Mouse (Mus musculus) liver, adult 2 months (tissue): ENCODE measurements at regions not wholly inside any gene's neighbourhood (a gene's known extent, or its start where the extent isn't known, plus 50 kb on each side); places are given as distances from the start of the nearest gene placed in this dataset.

Source experiments
- DNase-seq: peaks from one replicate; pipeline ENCODE4 v3.0.0-alpha.2; 2011; ENCODE audit warnings: low read depth, low spot score; ENCODE audit errors: extremely low read depth
- H3K27ac ChIP-seq: fragments of 200-500 bp; replicated peaks from 2 replicates; pipeline ENCODE4 v1.5.1; 2012; ENCODE audit warnings: low read depth, mild to moderate bottlenecking, control low read depth, inconsistent platforms, low read length; ENCODE audit not compliant: insufficient read depth
- H3K27me3 ChIP-seq: fragments of 200-500 bp; 2 replicates; pipeline ENCODE4 v1.6.1; 2012; ENCODE audit warnings: mild to moderate bottlenecking, moderate library complexity, low read length, inconsistent platforms; ENCODE audit not compliant: control insufficient read depth, insufficient read depth
- H3K36me3 ChIP-seq: fragments of 200-500 bp; 2 replicates; pipeline ENCODE4 v1.6.1; 2012; ENCODE audit warnings: low read length, inconsistent platforms; ENCODE audit not compliant: control insufficient read depth, insufficient read depth
- H3K4me1 ChIP-seq: fragments of 200-500 bp; 2 replicates; pipeline ENCODE4 v1.6.1; 2011; ENCODE audit warnings: low read length; ENCODE audit not compliant: control insufficient read depth, insufficient read depth
- H3K4me3 ChIP-seq: fragments of 200-500 bp; 2 replicates; pipeline ENCODE4 v1.5.1; 2011; ENCODE audit warnings: low read depth, mild to moderate bottlenecking, control low read depth, low read length, moderate library complexity; ENCODE audit not compliant: insufficient read depth
- H3K79me2 ChIP-seq: fragments of 200-500 bp; 2 replicates; pipeline ENCODE4 v1.6.1; 2012; ENCODE audit warnings: inconsistent platforms, mild to moderate bottlenecking, low read length, moderate library complexity; ENCODE audit not compliant: control insufficient read depth, insufficient read depth
- H3K9ac ChIP-seq: fragments of 200-500 bp; 2 replicates; pipeline ENCODE4 v1.6.1; 2012; ENCODE audit warnings: low read depth, mild to moderate bottlenecking, control low read depth, inconsistent platforms, low read length
- CTCF ChIP-seq: fragments of 200-500 bp; IDR thresholded peaks from 2 replicates; pipeline ENCODE4 v1.5.1; 2011; ENCODE audit warnings: low read depth, low read length, control low read depth
- POLR2A ChIP-seq: fragments of 200-500 bp; IDR thresholded peaks from 2 replicates; pipeline ENCODE4 v1.6.1; 2011; ENCODE audit warnings: low read length, control low read depth; ENCODE audit not compliant: insufficient read depth; ENCODE audit errors: extremely low read depth
- WGBS: fragments of 180-500 bp; shearing (Covaris S2); methylation state at CpG from one replicate; pipeline ENCODE4 v1.1.7; 2018; 5-methylcytosine and 5-hydroxymethylcytosine counted together

GRCm38 (mm10) chr3:16941146-16941545 is 934.9 kb upstream of the Gm5150 start:
- Histone ChIP-seq H3K9ac (no peak overlapping the region), H3K79me2 (no peaks in the 10 kb centered on the region), H3K27me3 (no peaks in the 10 kb centered on the region), H3K36me3 (no peaks in the 10 kb centered on the region), H3K4me1 (no peaks in the 10 kb centered on the region), H3K27ac (no peak overlapping the region), H3K4me3 (no peak overlapping the region)
- 12% methylated on average over 4 of the region's 4 CpGs for WGBS
- DNase-seq, result no peak
- no peak for TF ChIP-seq POLR2A
- TF ChIP-seq CTCF, result no peak

GRCm38 (mm10) chr3:16939533-16939932 is 933.3 kb upstream of the Gm5150 start:
- H3K36me3 ChIP-seq, result no peaks in the 10 kb centered on the region
- TF ChIP-seq POLR2A (no peak), CTCF (no peak)
- no peak overlapping the region for H3K4me3 ChIP-seq
- H3K79me2 ChIP-seq, result no peaks in the 10 kb centered on the region
- no peaks in the 10 kb centered on the region for H3K4me1 ChIP-seq
- H3K9ac ChIP-seq, result no peak overlapping the region
- no peak overlapping the region for H3K27ac ChIP-seq
- 91% methylated on average over 6 of the region's 6 CpGs for WGBS
- no peak for DNase-seq
- H3K27me3 ChIP-seq, result no peaks in the 10 kb centered on the region

- Histone ChIP-seq H3K4me1 (no peaks in the 10 kb centered on the region), H3K4me3 (no peak overlapping the region), H3K36me3 (no peaks in the 10 kb centered on the region), H3K79me2 (no peaks in the 10 kb centered on the region), H3K27ac (no peak overlapping the region), H3K9ac (no peak overlapping the region), H3K27me3 (no peaks in the 10 kb centered on the region)
- no peak for TF ChIP-seq POLR2A
- no peak for TF ChIP-seq CTCF
- 94% methylated on average over 5 of the region's 5 CpGs for WGBS
- DNase-seq, result no peak
Measured at GRCm38 (mm10) chr3:16939127-16939526, 932.9 kb upstream of the Gm5150 start.

- H3K27ac ChIP-seq, result no peak overlapping the region
- WGBS, result 69% methylated on average over 11 of the region's 11 CpGs
- H3K27me3 ChIP-seq, result no peaks in the 10 kb centered on the region
- no peaks in the 10 kb centered on the region for H3K36me3 ChIP-seq
- no peaks in the 10 kb centered on the region for H3K79me2 ChIP-seq
- H3K4me1 ChIP-seq, result no peaks in the 10 kb centered on the region
- no peak overlapping the region for H3K4me3 ChIP-seq
- TF ChIP-seq POLR2A (no peak), CTCF (no peak)
- DNase-seq, result no peak
- no peak overlapping the region for H3K9ac ChIP-seq
Measured at GRCm38 (mm10) chr3:16938491-16939001, 932.3 kb upstream of the Gm5150 start.

GRCm38 (mm10) chr3:16930299-16930698 is 924.1 kb upstream of the Gm5150 start:
- DNase-seq, result no peak
- Histone ChIP-seq H3K4me3 (no peak overlapping the region), H3K27ac (no peak overlapping the region), H3K27me3 (no peaks in the 10 kb centered on the region), H3K9ac (no peak overlapping the region), H3K4me1 (no peaks in the 10 kb centered on the region), H3K79me2 (no peaks in the 10 kb centered on the region), H3K36me3 (no peaks in the 10 kb centered on the region)
- TF ChIP-seq POLR2A, result no peak
- TF ChIP-seq CTCF, result no peak
- WGBS, result 48% methylated on average over 3 of the region's 3 CpGs

GRCm38 (mm10) chr3:16929846-16930245 is 923.6 kb upstream of the Gm5150 start:
- H3K27ac ChIP-seq, result no peak overlapping the region
- H3K27me3 ChIP-seq, result no peaks in the 10 kb centered on the region
- H3K9ac ChIP-seq, result no peak overlapping the region
- no peak for TF ChIP-seq CTCF
- no peak for TF ChIP-seq POLR2A
- H3K79me2 ChIP-seq, result no peaks in the 10 kb centered on the region
- WGBS, result 50% methylated on average over 1 of the region's 1 CpGs
- H3K36me3 ChIP-seq, result no peaks in the 10 kb centered on the region
- H3K4me1 ChIP-seq, result no peaks in the 10 kb centered on the region
- H3K4me3 ChIP-seq, result no peak overlapping the region
- DNase-seq, result no peak
